Mouse (Mus musculus) limb, embryonic 11.5 days (tissue): ENCODE data around the gene Zfp148. TPM values are rescaled to one million over a fixed set of nuclear protein-coding genes. Genes with fewer than 3 reads are reported as not detected.
A peak's percentile ranks its signal among the peaks of the same experiment; 100 is the strongest.
"Not testable (repeated sequence)": the region's sequence is repeated elsewhere in the genome, so short reads cannot be mapped to it uniquely, and the experiment has no call there.

Source experiments
- ATAC-seq: fragments of 200-750 bp; cut with Nextera tagmentation; 2 replicates; pipeline ENCODE4 v1.8.0; 2017; ENCODE audit warnings: low read depth; ENCODE audit not compliant: insufficient number of reproducible peaks, low FRiP score, low TSS enrichment
- DNase-seq: peaks from one replicate; pipeline ENCODE4 v3.0.0-alpha.2; 2015; ENCODE audit warnings: low spot score
- H3K27ac ChIP-seq: fragments of 300-500 bp; sonication (generic); replicated peaks from 2 replicates; pipeline ENCODE4 v1.5.1; 2014; ENCODE audit warnings: low read depth, mild to moderate bottlenecking, low read length
- H3K27me3 ChIP-seq: fragments of 300-500 bp; sonication (generic); 2 replicates; pipeline ENCODE4 v1.6.1; 2014; ENCODE audit warnings: mild to moderate bottlenecking, low read length, mixed read lengths; ENCODE audit not compliant: control insufficient read depth, insufficient read depth
- H3K36me3 ChIP-seq: fragments of 300-500 bp; sonication (generic); 2 replicates; pipeline ENCODE4 v1.6.1; 2014; ENCODE audit warnings: mild to moderate bottlenecking, low read length, moderate library complexity, mixed read lengths; ENCODE audit not compliant: control insufficient read depth, insufficient read depth
- H3K4me1 ChIP-seq: fragments of 300-500 bp; sonication (generic); 2 replicates; pipeline ENCODE4 v1.6.1; 2014; ENCODE audit warnings: low read length, mixed read lengths; ENCODE audit not compliant: control insufficient read depth, insufficient read depth
- H3K4me2 ChIP-seq: fragments of 300-500 bp; sonication (generic); 2 replicates; pipeline ENCODE4 v1.6.1; 2014; ENCODE audit warnings: low read depth, mild to moderate bottlenecking, moderate library complexity; ENCODE audit not compliant: severe bottlenecking
- H3K4me3 ChIP-seq: fragments of 300-500 bp; sonication (generic); 2 replicates; pipeline ENCODE4 v1.5.1; 2014; ENCODE audit warnings: low read depth, low read length
- H3K9ac ChIP-seq: fragments of 300-500 bp; sonication (generic); 2 replicates; pipeline ENCODE4 v1.6.1; 2014; ENCODE audit warnings: mild to moderate bottlenecking, low read length
- H3K9me3 ChIP-seq: fragments of 300-500 bp; sonication (generic); 2 replicates; pipeline ENCODE4 v1.6.1; 2016; ENCODE audit warnings: low read length; ENCODE audit not compliant: control insufficient read depth
- WGBS: fragments of 180-500 bp; shearing (Covaris S2); extraction: QIAGEN DNeasy Blood & Tissue Kit; methylation state at CpG from one replicate; pipeline ENCODE4 v1.1.7; 2014; 5-methylcytosine and 5-hydroxymethylcytosine counted together
- polyA plus RNA-seq: library from polyadenylated mRNA; unstranded; fragments of >200 nt; fragmentation: Nextera tagmentation; extraction: Ambion mirVana; gene quantifications from 2 replicates; pipeline ENCODE4 v1.2.1, GENCODE M21; 2014

The Zfp148 gene
- polyA plus RNA-seq, 1 experiment from 2014 or later = 47.4 TPM

DNA sequence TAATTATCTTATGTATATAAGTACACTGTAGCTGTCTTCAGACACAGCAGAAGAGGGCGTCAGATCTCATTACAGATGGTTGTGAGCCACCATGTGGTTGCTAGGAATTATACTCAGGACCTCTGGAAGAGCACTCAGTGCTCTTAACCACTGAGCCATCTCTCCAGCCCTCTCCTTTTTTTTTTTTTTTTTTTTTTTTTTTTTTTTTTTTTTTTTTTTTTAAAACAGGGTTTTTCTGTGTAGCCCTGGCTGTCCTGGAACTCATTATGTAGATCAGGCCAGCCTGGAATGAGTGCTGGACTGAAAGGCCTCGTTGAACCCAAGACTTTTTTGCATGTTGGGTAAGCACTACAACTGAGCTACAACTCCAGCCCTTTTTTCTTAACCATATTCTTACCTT lies 3.4 kb downstream of the Zfp148 start:
- not testable (repeated sequence) for DNase-seq, H3K27me3 ChIP-seq, H3K4me1 ChIP-seq, ATAC-seq, H3K4me2 ChIP-seq, H3K9me3 ChIP-seq, H3K4me3 ChIP-seq, H3K36me3 ChIP-seq, H3K9ac ChIP-seq, H3K27ac ChIP-seq
- 66% methylated on average over 2 of the region's 2 CpGs for WGBS

DNA sequence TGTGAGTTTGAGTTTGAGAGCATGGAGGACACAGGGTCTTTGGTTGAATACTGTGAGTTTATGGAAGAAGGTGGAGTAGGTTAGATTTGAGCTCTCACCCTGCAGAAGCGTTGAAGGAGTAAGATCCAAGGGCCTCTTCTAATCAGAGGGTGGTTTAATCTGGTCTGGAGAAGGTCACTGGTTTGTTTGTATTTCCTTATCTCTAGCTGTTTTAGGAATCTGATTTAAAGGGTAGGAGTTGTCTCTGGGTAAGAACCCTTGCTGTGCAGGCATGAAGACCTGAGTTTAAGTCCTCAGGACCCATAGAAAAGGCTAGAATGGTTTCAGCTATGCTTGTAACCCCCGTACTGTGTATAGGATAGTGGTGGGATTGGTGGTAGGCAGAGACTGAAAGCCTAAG lies 6.4 kb downstream of the Zfp148 start:
- no peaks in the 10 kb centered on the region for H3K27me3 ChIP-seq
- H3K9ac ChIP-seq = no peak overlapping the region
- H3K36me3 ChIP-seq = no peaks in the 10 kb centered on the region
- ATAC-seq = no peak
- 0 out of 2 replicates have a peak, but pooled peaks cover 6% of the 10 kb centered on the region for H3K4me1 ChIP-seq
- 84% methylated on average over 2 of the region's 2 CpGs for WGBS
- no peaks in the 10 kb centered on the region for H3K9me3 ChIP-seq
- DNase-seq = no peak
- no peak overlapping the region for H3K4me3 ChIP-seq
- H3K4me2 ChIP-seq = no peak overlapping the region
- H3K27ac ChIP-seq = no peak overlapping the region

DNA sequence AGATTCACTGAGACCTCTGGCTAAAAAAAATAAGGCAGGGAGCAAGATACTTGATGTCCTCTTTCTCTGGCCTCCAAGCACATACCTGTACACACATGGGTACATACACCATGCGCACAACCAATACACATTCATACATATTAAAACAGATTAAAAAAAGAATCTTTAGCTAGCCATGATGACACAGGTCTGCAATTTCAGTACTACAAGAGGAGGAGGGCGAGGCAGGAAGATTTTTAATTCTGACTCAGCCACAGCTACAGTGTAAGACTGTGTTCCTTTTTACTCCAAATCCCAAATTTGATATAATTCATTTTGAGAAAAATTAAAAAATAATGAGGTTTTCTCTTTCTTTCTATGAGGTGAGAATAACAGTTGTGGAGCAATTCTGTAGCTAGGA lies 6.8 kb downstream of the Zfp148 start:
- H3K27me3 ChIP-seq = no peaks in the 10 kb centered on the region
- H3K9ac ChIP-seq = no peak overlapping the region
- H3K4me2 ChIP-seq = no peak overlapping the region
- H3K4me3 ChIP-seq = no peak overlapping the region
- 0 out of 2 replicates have a peak, but pooled peaks cover 2% of the 10 kb centered on the region for H3K4me1 ChIP-seq
- 96% methylated on average over 2 of the region's 2 CpGs for WGBS
- H3K27ac ChIP-seq = no peak overlapping the region
- H3K36me3 ChIP-seq = no peaks in the 10 kb centered on the region
- ATAC-seq = no peak
- H3K9me3 ChIP-seq = no peaks in the 10 kb centered on the region
- DNase-seq = no peak

DNA sequence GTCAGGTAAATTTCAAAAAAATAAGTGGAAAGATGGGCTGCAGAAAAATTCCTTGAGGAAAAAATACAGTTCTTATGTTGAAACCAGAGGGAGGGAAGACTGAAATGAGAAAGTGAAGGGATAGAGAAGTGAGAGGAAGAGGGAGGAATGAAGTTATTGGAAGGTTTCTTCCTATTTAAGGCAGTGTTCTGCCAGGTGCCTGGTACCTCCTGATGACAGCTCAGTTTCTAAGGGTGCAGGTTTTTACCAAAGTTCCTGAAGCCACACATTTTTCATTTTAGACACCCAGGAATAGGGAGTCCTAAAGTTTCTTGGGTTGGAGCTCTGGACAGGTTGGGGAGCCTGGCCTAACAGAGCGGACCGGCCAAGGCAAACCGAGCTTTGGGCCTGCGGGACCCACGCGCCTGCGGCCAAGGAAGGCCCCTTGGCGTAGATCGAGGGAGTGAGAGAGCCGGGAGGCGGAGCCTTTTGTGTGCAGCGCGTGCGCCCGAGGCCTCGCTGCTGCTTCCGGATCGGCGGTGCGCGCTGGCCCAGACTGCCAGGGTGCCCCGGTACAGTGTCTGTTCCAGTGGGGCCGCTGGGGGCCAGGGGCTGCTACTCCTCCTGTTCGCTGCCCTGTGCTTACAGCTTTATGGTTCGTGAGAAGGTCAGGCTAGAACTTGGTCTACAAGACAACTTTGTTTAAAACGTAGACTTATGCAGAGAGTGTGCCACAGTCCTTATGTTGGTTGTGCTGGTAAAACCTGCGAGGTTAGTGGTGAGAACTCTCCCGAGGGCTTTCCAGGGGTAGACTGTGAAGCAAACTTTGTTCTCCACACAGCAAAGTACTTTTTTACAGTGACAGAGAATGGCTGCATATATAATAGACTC lies 19.5 kb downstream of the Zfp148 start:
- whole genome bisulfite sequencing = 2% methylated on average over 28 of the region's 28 CpGs
- H3K27ac ChIP-seq = no peak overlapping the region

DNA sequence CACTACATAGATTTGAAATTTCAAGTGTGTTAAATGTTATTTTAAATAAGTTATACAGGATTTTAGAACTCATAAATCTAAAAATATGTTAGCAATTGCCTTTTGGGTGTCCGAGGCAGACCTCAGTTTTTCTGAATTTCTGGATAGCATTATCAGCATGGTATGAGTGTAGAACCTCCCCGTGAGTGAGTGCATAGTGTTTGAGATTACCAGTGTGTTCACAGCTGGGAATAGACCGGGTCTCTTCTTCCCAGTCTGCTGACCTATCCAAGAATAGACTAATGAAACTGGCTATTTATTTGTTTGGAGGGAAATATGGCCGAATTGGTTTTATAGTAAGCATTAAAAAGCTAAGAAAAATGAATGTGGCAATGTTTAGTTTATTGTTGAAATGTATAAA lies 20.3 kb downstream of the Zfp148 start:
- no peaks in the 10 kb centered on the region for H3K36me3 ChIP-seq
- no peak overlapping the region for H3K27ac ChIP-seq
- H3K4me2 ChIP-seq = no peak overlapping the region
- no peaks in the 10 kb centered on the region for H3K27me3 ChIP-seq
- H3K4me3 ChIP-seq = no peak overlapping the region
- DNase-seq = no peak
- no peaks in the 10 kb centered on the region for H3K9me3 ChIP-seq
- 88% methylated on average over 4 of the region's 4 CpGs for WGBS
- no peak for ATAC-seq
- peaks cover 6% of the 10 kb centered on the region; the same call in 1 of the 2 replicates for H3K4me1 ChIP-seq
- no peak overlapping the region for H3K9ac ChIP-seq

More for the DNA sequence above, 19.5 kb downstream of the Zfp148 start:
- DNase-seq (peak; percentile 82), ATAC-seq (peak; percentile 72)
- Histone ChIP-seq H3K4me3 (peak overlapping the region; percentile 34), H3K4me2 (peak overlapping the region; percentile 70), H3K36me3 (no peaks in the 10 kb centered on the region), H3K9ac (peak overlapping the region; percentile 53), H3K9me3 (no peaks in the 10 kb centered on the region), H3K4me1 (peaks cover 6% of the 10 kb centered on the region; the same call in 1 of the 2 replicates), H3K27me3 (no peaks in the 10 kb centered on the region)

DNA sequence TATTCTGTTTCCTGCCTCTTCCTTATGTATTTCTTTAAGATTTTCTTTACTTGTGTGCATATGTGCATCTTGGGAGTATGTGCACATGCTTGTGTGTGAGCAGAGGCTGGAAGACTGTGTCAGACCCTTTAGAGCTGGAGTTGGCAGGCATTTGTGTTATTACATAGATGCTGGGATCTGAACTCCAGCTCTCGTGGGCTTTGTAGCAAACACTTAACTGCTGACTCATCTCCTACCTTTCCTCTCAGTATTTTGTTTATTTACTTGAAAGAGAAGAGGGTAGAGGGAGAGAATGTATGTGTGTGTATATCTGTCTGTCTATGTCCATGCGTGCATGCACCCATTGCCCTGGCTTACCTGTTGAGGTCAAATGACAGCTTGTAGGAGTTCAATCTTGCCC lies 22.6 kb downstream of the Zfp148 start:
- Histone ChIP-seq H3K27me3 (no peaks in the 10 kb centered on the region), H3K4me1 (peaks cover 6% of the 10 kb centered on the region; the same call in 1 of the 2 replicates), H3K4me2 (no peak overlapping the region), H3K27ac (no peak overlapping the region), H3K9ac (no peak overlapping the region), H3K36me3 (no peaks in the 10 kb centered on the region), H3K9me3 (no peaks in the 10 kb centered on the region), H3K4me3 (no peak overlapping the region)
- ATAC-seq (no peak), DNase-seq (no peak)
- 93% methylated on average over 2 of the region's 2 CpGs for WGBS

DNA sequence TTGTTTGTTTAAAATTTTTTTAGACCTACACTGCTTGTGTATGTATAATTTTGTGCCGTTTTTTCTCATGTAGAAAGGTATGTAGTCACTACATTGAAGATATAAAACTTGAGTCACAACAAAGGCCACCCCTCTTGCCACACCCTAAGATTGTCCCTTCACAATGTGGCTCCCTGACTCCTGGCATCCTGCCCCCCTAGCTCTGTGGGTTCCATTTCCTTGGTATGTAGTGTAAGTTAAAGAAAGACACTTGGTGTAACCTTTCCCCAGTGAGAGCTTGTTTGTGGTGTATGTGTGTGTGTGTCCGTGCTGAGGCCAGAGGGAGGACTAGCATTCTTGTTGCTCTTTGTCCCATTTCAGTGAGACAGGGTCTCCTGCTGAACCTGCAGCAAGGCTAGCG lies 23.4 kb downstream of the Zfp148 start:
- Histone ChIP-seq H3K9me3 (no peaks in the 10 kb centered on the region), H3K36me3 (no peaks in the 10 kb centered on the region), H3K27me3 (no peaks in the 10 kb centered on the region), H3K9ac (no peak overlapping the region), H3K4me1 (peaks cover 6% of the 10 kb centered on the region; the same call in 1 of the 2 replicates), H3K4me2 (no peak overlapping the region), H3K4me3 (no peak overlapping the region), H3K27ac (no peak overlapping the region)
- DNase-seq = no peak
- 86% methylated on average over 3 of the region's 3 CpGs for whole genome bisulfite sequencing
- no peak for ATAC-seq

DNA sequence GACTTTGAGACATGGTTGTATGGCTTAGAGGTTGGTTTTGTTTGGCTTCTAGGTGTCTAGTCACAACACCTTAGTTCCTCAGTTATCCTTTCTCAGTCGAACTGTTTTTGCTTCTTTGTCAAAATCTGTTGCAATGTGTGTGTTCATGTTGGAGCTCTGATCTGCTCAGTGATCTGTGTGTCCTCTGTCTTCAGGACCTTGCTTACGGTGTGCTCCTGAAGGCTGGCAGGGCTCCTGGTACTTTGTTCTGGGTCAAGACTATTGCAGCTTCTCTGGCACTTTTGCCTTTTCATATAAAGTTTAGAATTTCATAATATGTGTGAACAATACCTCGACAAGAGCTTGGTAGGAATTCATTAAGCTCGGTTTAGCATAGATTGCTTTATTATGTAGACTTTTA lies 24.9 kb downstream of the Zfp148 start:
- H3K4me2 ChIP-seq = no peak overlapping the region

More for the DNA sequence above, 24.9 kb downstream of the Zfp148 start:
- Histone ChIP-seq H3K36me3 (no peaks in the 10 kb centered on the region), H3K9ac (no peak overlapping the region), H3K9me3 (no peaks in the 10 kb centered on the region), H3K4me1 (0 out of 2 replicates have a peak, but pooled peaks cover under 1% of the 10 kb centered on the region), H3K27ac (no peak overlapping the region), H3K27me3 (no peaks in the 10 kb centered on the region), H3K4me3 (no peak overlapping the region)
- DNase-seq (no peak), ATAC-seq (no peak)
- 88% methylated on average over 4 of the region's 4 CpGs for WGBS
